Mouse (Mus musculus): ENCODE measurements around the gene Mettl4. TPM values are rescaled to one million over a fixed set of nuclear protein-coding genes. Genes with fewer than 3 reads are reported as not detected.

Mettl4 gene
- 31.1 and 35.0 TPM in 2 replicates for polyA plus RNA-seq (2014; fragmentation: Nextera tagmentation; extraction: Ambion mirVana)

- H3K9me3 ChIP-seq (ENCODE audit: control insufficient read depth, low read length), result no peaks in the 10 kb centered on the region
- under 1% methylated on average over 56 of the region's 56 CpGs for WGBS
- peak; percentile 97 for ATAC-seq (ENCODE audit: insufficient read depth, low FRiP score, low TSS enrichment)
- peak within 1 kb of the TSS; percentile 63 for H3K4me2 ChIP-seq (ENCODE audit: low read depth)
- H3K36me3 ChIP-seq (ENCODE audit: control insufficient read depth, insufficient read depth, low read length), result no peaks in the 10 kb centered on the region
- H3K27ac ChIP-seq (ENCODE audit: low read depth, low read length), result peak within 1 kb of the TSS; percentile 91
- DNase-seq (ENCODE audit: low spot score), result peak; percentile 93
- H3K4me1 ChIP-seq (ENCODE audit: control insufficient read depth, insufficient read depth, low read length), result peaks cover 6% of the 10 kb centered on the region; the same call in 1 of the 2 replicates
- H3K27me3 ChIP-seq (ENCODE audit: control insufficient read depth, insufficient read depth, low read length), result no peaks in the 10 kb centered on the region
- peak within 1 kb of the TSS; percentile 65 for H3K4me3 ChIP-seq (ENCODE audit: low read depth, low read length)
- H3K9ac ChIP-seq (ENCODE audit: low read length), result peak within 1 kb of the TSS; percentile 79
Measured at GRCm38 (mm10) chr17:94749466-94750135, at the start of gene Mettl4. Gene Mettl4 (minus strand): TSS chr17:94750019.

- H3K9me3 ChIP-seq (ENCODE audit: control insufficient read depth, low read length), result no peaks in the 10 kb centered on the region
- ATAC-seq (ENCODE audit: insufficient read depth, low FRiP score, low TSS enrichment), result no peak
- WGBS, result 79% methylated on average over 2 of the region's 2 CpGs
- no peak overlapping the region for H3K9ac ChIP-seq (ENCODE audit: low read length)
- no peak overlapping the region for H3K4me3 ChIP-seq (ENCODE audit: low read depth, low read length)
- no peak overlapping the region for H3K4me2 ChIP-seq (ENCODE audit: low read depth)
- H3K4me1 ChIP-seq (ENCODE audit: control insufficient read depth, insufficient read depth, low read length), result no peaks in the 10 kb centered on the region
- peaks cover 2% of the 10 kb centered on the region; the same call in 1 of the 2 replicates for H3K36me3 ChIP-seq (ENCODE audit: control insufficient read depth, insufficient read depth, low read length)
- no peaks in the 10 kb centered on the region for H3K27me3 ChIP-seq (ENCODE audit: control insufficient read depth, insufficient read depth, low read length)
- no peak for DNase-seq (ENCODE audit: low spot score)
- no peak overlapping the region for H3K27ac ChIP-seq (ENCODE audit: low read depth, low read length)
Measured at GRCm38 (mm10) chr17:94778871-94779482, 29.2 kb upstream of the Mettl4 start.

GRCm38 (mm10) chr17:94768491-94768890 is 18.7 kb upstream of the Mettl4 start:
- Histone ChIP-seq H3K9me3 (ENCODE audit: control insufficient read depth, low read length) (no peaks in the 10 kb centered on the region), H3K4me1 (ENCODE audit: control insufficient read depth, insufficient read depth, low read length) (no peaks in the 10 kb centered on the region), H3K4me3 (ENCODE audit: low read depth, low read length) (no peak overlapping the region), H3K36me3 (ENCODE audit: control insufficient read depth, insufficient read depth, low read length) (no peaks in the 10 kb centered on the region; the same call in none of the 2 replicates), H3K27me3 (ENCODE audit: control insufficient read depth, insufficient read depth, low read length) (no peaks in the 10 kb centered on the region), H3K9ac (ENCODE audit: low read length) (no peak overlapping the region), H3K27ac (ENCODE audit: low read depth, low read length) (no peak overlapping the region), H3K4me2 (ENCODE audit: low read depth) (no peak overlapping the region)
- 91% methylated on average over 2 of the region's 2 CpGs for WGBS
- DNase-seq (ENCODE audit: low spot score), result no peak
- no peak for ATAC-seq (ENCODE audit: insufficient read depth, low FRiP score, low TSS enrichment)

GRCm38 (mm10) chr17:94764711-94765110 is 14.9 kb upstream of the Mettl4 start:
- Histone ChIP-seq H3K27me3 (ENCODE audit: control insufficient read depth, insufficient read depth, low read length) (no peaks in the 10 kb centered on the region), H3K4me3 (ENCODE audit: low read depth, low read length) (no peak overlapping the region), H3K9me3 (ENCODE audit: control insufficient read depth, low read length) (no peaks in the 10 kb centered on the region), H3K36me3 (ENCODE audit: control insufficient read depth, insufficient read depth, low read length) (no peaks in the 10 kb centered on the region; the same call in 1 of the 2 replicates), H3K9ac (ENCODE audit: low read length) (no peak overlapping the region), H3K27ac (ENCODE audit: low read depth, low read length) (no peak overlapping the region), H3K4me1 (ENCODE audit: control insufficient read depth, insufficient read depth, low read length) (no peaks in the 10 kb centered on the region), H3K4me2 (ENCODE audit: low read depth) (no peak overlapping the region)
- DNase-seq (ENCODE audit: low spot score) (no peak), ATAC-seq (ENCODE audit: insufficient read depth, low FRiP score, low TSS enrichment) (no peak)
- WGBS, result 93% methylated on average over 3 of the region's 3 CpGs

- no peak overlapping the region for H3K4me3 ChIP-seq (ENCODE audit: low read depth, low read length)
- no peak overlapping the region for H3K9ac ChIP-seq (ENCODE audit: low read length)
- H3K4me1 ChIP-seq (ENCODE audit: control insufficient read depth, insufficient read depth, low read length), result no peaks in the 10 kb centered on the region
- no peak for ATAC-seq (ENCODE audit: insufficient read depth, low FRiP score, low TSS enrichment)
- no peaks in the 10 kb centered on the region; the same call in 1 of the 2 replicates for H3K36me3 ChIP-seq (ENCODE audit: control insufficient read depth, insufficient read depth, low read length)
- WGBS, result 75% methylated on average over 1 of the region's 1 CpGs
- no peaks in the 10 kb centered on the region for H3K27me3 ChIP-seq (ENCODE audit: control insufficient read depth, insufficient read depth, low read length)
- no peaks in the 10 kb centered on the region for H3K9me3 ChIP-seq (ENCODE audit: control insufficient read depth, low read length)
- no peak overlapping the region for H3K4me2 ChIP-seq (ENCODE audit: low read depth)
- no peak overlapping the region for H3K27ac ChIP-seq (ENCODE audit: low read depth, low read length)
- DNase-seq (ENCODE audit: low spot score), result no peak
Measured at GRCm38 (mm10) chr17:94764011-94764410, 14.2 kb upstream of the Mettl4 start.

- H3K4me2 ChIP-seq (ENCODE audit: low read depth), result no peak overlapping the region
- no peaks in the 10 kb centered on the region; the same call in 1 of the 2 replicates for H3K36me3 ChIP-seq (ENCODE audit: control insufficient read depth, insufficient read depth, low read length)
- H3K9ac ChIP-seq (ENCODE audit: low read length), result no peak overlapping the region
- no peak overlapping the region for H3K4me3 ChIP-seq (ENCODE audit: low read depth, low read length)
- no peak overlapping the region for H3K27ac ChIP-seq (ENCODE audit: low read depth, low read length)
- no peaks in the 10 kb centered on the region for H3K27me3 ChIP-seq (ENCODE audit: control insufficient read depth, insufficient read depth, low read length)
- no peaks in the 10 kb centered on the region for H3K9me3 ChIP-seq (ENCODE audit: control insufficient read depth, low read length)
- H3K4me1 ChIP-seq (ENCODE audit: control insufficient read depth, insufficient read depth, low read length), result no peaks in the 10 kb centered on the region
- ATAC-seq (ENCODE audit: insufficient read depth, low FRiP score, low TSS enrichment) (no peak), DNase-seq (ENCODE audit: low spot score) (no peak)
- 96% methylated on average over 3 of the region's 3 CpGs for WGBS
Measured at GRCm38 (mm10) chr17:94762405-94762804, 12.6 kb upstream of the Mettl4 start.

GRCm38 (mm10) chr17:94750136-94750729 is 414 bp upstream of the Mettl4 start:
- peak overlapping the region; percentile 65 for H3K4me3 ChIP-seq (ENCODE audit: low read depth, low read length)
- ATAC-seq (ENCODE audit: insufficient read depth, low FRiP score, low TSS enrichment) (no peak), DNase-seq (ENCODE audit: low spot score) (no peak)
- 2% methylated on average over 22 of the region's 22 CpGs for WGBS
- no peaks in the 10 kb centered on the region for H3K36me3 ChIP-seq (ENCODE audit: control insufficient read depth, insufficient read depth, low read length)
- H3K4me2 ChIP-seq (ENCODE audit: low read depth), result peak overlapping the region; percentile 63
- no peaks in the 10 kb centered on the region for H3K27me3 ChIP-seq (ENCODE audit: control insufficient read depth, insufficient read depth, low read length)
- H3K27ac ChIP-seq (ENCODE audit: low read depth, low read length), result no peak overlapping the region
- H3K9ac ChIP-seq (ENCODE audit: low read length), result peak overlapping the region; percentile 79
- no peaks in the 10 kb centered on the region for H3K9me3 ChIP-seq (ENCODE audit: control insufficient read depth, low read length)
- peaks cover 6% of the 10 kb centered on the region; the same call in 1 of the 2 replicates for H3K4me1 ChIP-seq (ENCODE audit: control insufficient read depth, insufficient read depth, low read length)

- 92% methylated on average over 4 of the region's 4 CpGs for WGBS
- Histone ChIP-seq H3K4me3 (ENCODE audit: low read depth, low read length) (no peak overlapping the region), H3K9ac (ENCODE audit: low read length) (no peak overlapping the region), H3K9me3 (ENCODE audit: control insufficient read depth, low read length) (no peaks in the 10 kb centered on the region), H3K4me2 (ENCODE audit: low read depth) (no peak overlapping the region), H3K27ac (ENCODE audit: low read depth, low read length) (no peak overlapping the region), H3K4me1 (ENCODE audit: control insufficient read depth, insufficient read depth, low read length) (no peaks in the 10 kb centered on the region), H3K36me3 (ENCODE audit: control insufficient read depth, insufficient read depth, low read length) (no peaks in the 10 kb centered on the region), H3K27me3 (ENCODE audit: control insufficient read depth, insufficient read depth, low read length) (no peaks in the 10 kb centered on the region)
- ATAC-seq (ENCODE audit: insufficient read depth, low FRiP score, low TSS enrichment), result no peak
- no peak for DNase-seq (ENCODE audit: low spot score)
Measured at GRCm38 (mm10) chr17:94738173-94738572, 11.6 kb downstream of the Mettl4 start.

Data from neural tube, embryonic 11.5 days (tissue).